Mouse (Mus musculus): Measurements from ENCODE around the gene Perp. TPM values are rescaled to one million over a fixed set of nuclear protein-coding genes. Genes with fewer than 3 reads are reported as not detected.

The Perp gene
- polyA plus RNA-seq, 1 experiment from 2014 or later: 1.9 TPM

GRCm38 (mm10) chr10:18870990-18871389, 26.2 kb downstream of the Perp start:
- Histone ChIP-seq H3K4me2 (no peak overlapping the region), H3K9ac (no peak overlapping the region), H3K4me1 (no peaks in the 10 kb centered on the region), H3K9me3 (replicated peaks) (no peaks in the 10 kb centered on the region), H3K27ac (no peak overlapping the region), H3K27me3 (no peaks in the 10 kb centered on the region), H3K4me3 (no peak overlapping the region), H3K36me3 (ENCODE audit: poor library complexity, severe bottlenecking) (no peaks in the 10 kb centered on the region)
- ATAC-seq: no peak
- 92% methylated on average over 2 of the region's 2 CpGs for WGBS

- WGBS: 49% methylated on average over 1 of the region's 1 CpGs
- Histone ChIP-seq H3K9ac (no peak overlapping the region), H3K4me1 (no peaks in the 10 kb centered on the region), H3K4me3 (no peak overlapping the region), H3K27me3 (no peaks in the 10 kb centered on the region), H3K4me2 (no peak overlapping the region), H3K36me3 (ENCODE audit: poor library complexity, severe bottlenecking) (no peaks in the 10 kb centered on the region), H3K27ac (no peak overlapping the region), H3K9me3 (replicated peaks) (no peaks in the 10 kb centered on the region)
- ATAC-seq: no peak
Observed at GRCm38 (mm10) chr10:18876211-18876610, 31.4 kb downstream of the Perp start.

- no peak for ATAC-seq
- WGBS: 91% methylated on average over 6 of the region's 6 CpGs
- Histone ChIP-seq H3K4me1 (no peaks in the 10 kb centered on the region), H3K27me3 (no peaks in the 10 kb centered on the region), H3K9me3 (replicated peaks) (no peaks in the 10 kb centered on the region), H3K9ac (no peak overlapping the region), H3K4me2 (no peak overlapping the region), H3K36me3 (ENCODE audit: poor library complexity, severe bottlenecking) (no peaks in the 10 kb centered on the region), H3K4me3 (no peak overlapping the region), H3K27ac (no peak overlapping the region)
Observed at GRCm38 (mm10) chr10:18878111-18878510, 33.3 kb downstream of the Perp start.

- Histone ChIP-seq H3K4me2 (no peak overlapping the region), H3K4me1 (no peaks in the 10 kb centered on the region), H3K36me3 (ENCODE audit: poor library complexity, severe bottlenecking) (no peaks in the 10 kb centered on the region), H3K27me3 (no peaks in the 10 kb centered on the region), H3K9me3 (replicated peaks) (no peaks in the 10 kb centered on the region), H3K27ac (no peak overlapping the region), H3K9ac (no peak overlapping the region), H3K4me3 (no peak overlapping the region)
- 80% methylated on average over 4 of the region's 4 CpGs for WGBS
- no peak for ATAC-seq
Observed at GRCm38 (mm10) chr10:18879160-18879559, 34.3 kb downstream of the Perp start.

GRCm38 (mm10) chr10:18879690-18880089, 34.9 kb downstream of the Perp start:
- H3K9me3 ChIP-seq (replicated peaks): no peaks in the 10 kb centered on the region
- H3K27me3 ChIP-seq: no peaks in the 10 kb centered on the region
- no peaks in the 10 kb centered on the region for H3K36me3 ChIP-seq (ENCODE audit: poor library complexity, severe bottlenecking)
- no peaks in the 10 kb centered on the region for H3K4me1 ChIP-seq
- no peak overlapping the region for H3K4me2 ChIP-seq
- H3K27ac ChIP-seq: no peak overlapping the region
- H3K9ac ChIP-seq: no peak overlapping the region
- 93% methylated on average over 1 of the region's 1 CpGs for WGBS
- no peak for ATAC-seq
- H3K4me3 ChIP-seq: no peak overlapping the region

- ATAC-seq: no peak
- Histone ChIP-seq H3K36me3 (ENCODE audit: poor library complexity, severe bottlenecking) (no peaks in the 10 kb centered on the region), H3K4me2 (no peak overlapping the region), H3K9ac (no peak overlapping the region), H3K4me3 (no peak overlapping the region), H3K4me1 (no peaks in the 10 kb centered on the region), H3K27me3 (no peaks in the 10 kb centered on the region), H3K9me3 (replicated peaks) (no peaks in the 10 kb centered on the region), H3K27ac (no peak overlapping the region)
- 88% methylated on average over 1 of the region's 1 CpGs for WGBS
Observed at GRCm38 (mm10) chr10:18882190-18882589, 37.4 kb downstream of the Perp start.

GRCm38 (mm10) chr10:18886918-18887625, 42.3 kb downstream of the Perp start:
- no peak overlapping the region for H3K4me3 ChIP-seq
- 90% methylated on average over 4 of the region's 4 CpGs for WGBS

GRCm38 (mm10) chr10:18888751-18889150, 43.9 kb downstream of the Perp start:
- ATAC-seq: no peak
- no peak overlapping the region for H3K27ac ChIP-seq
- WGBS: 97% methylated on average over 1 of the region's 1 CpGs
- no peaks in the 10 kb centered on the region for H3K4me1 ChIP-seq
- no peaks in the 10 kb centered on the region for H3K9me3 ChIP-seq (replicated peaks)
- no peak overlapping the region for H3K9ac ChIP-seq
- H3K4me3 ChIP-seq: no peak overlapping the region
- H3K36me3 ChIP-seq (ENCODE audit: poor library complexity, severe bottlenecking): no peaks in the 10 kb centered on the region
- H3K27me3 ChIP-seq: no peaks in the 10 kb centered on the region
- H3K4me2 ChIP-seq: no peak overlapping the region

More at GRCm38 (mm10) chr10:18886918-18887625, 42.3 kb downstream of the Perp start:
- Histone ChIP-seq H3K9ac (no peak overlapping the region), H3K4me1 (no peaks in the 10 kb centered on the region), H3K27ac (no peak overlapping the region), H3K36me3 (ENCODE audit: poor library complexity, severe bottlenecking) (no peaks in the 10 kb centered on the region), H3K9me3 (replicated peaks) (no peaks in the 10 kb centered on the region), H3K27me3 (no peaks in the 10 kb centered on the region), H3K4me2 (no peak overlapping the region)
- ATAC-seq: no peak

- Histone ChIP-seq H3K9me3 (replicated peaks) (no peaks in the 10 kb centered on the region), H3K36me3 (ENCODE audit: poor library complexity, severe bottlenecking) (no peaks in the 10 kb centered on the region), H3K4me1 (no peaks in the 10 kb centered on the region), H3K4me3 (no peak overlapping the region), H3K27ac (no peak overlapping the region), H3K4me2 (no peak overlapping the region), H3K27me3 (no peaks in the 10 kb centered on the region), H3K9ac (no peak overlapping the region)
- no peak for ATAC-seq
- 90% methylated on average over 1 of the region's 1 CpGs for WGBS
Observed at GRCm38 (mm10) chr10:18889255-18889654, 44.4 kb downstream of the Perp start.

- Histone ChIP-seq H3K9ac (no peak overlapping the region), H3K4me3 (no peak overlapping the region)
- ATAC-seq: no peak
Observed at GRCm38 (mm10) chr10:18891110-18891509, 46.3 kb downstream of the Perp start.

GRCm38 (mm10) chr10:18892102-18892501, 47.3 kb downstream of the Perp start:
- ATAC-seq: no peak
- no peak overlapping the region for H3K27ac ChIP-seq
- H3K9me3 ChIP-seq (replicated peaks): no peaks in the 10 kb centered on the region
- WGBS: 79% methylated on average over 1 of the region's 1 CpGs
- H3K4me1 ChIP-seq: no peaks in the 10 kb centered on the region
- H3K4me3 ChIP-seq: no peak overlapping the region
- no peak overlapping the region for H3K9ac ChIP-seq
- H3K27me3 ChIP-seq: no peaks in the 10 kb centered on the region
- no peak overlapping the region for H3K4me2 ChIP-seq
- no peaks in the 10 kb centered on the region for H3K36me3 ChIP-seq (ENCODE audit: poor library complexity, severe bottlenecking)

More at GRCm38 (mm10) chr10:18891110-18891509, 46.3 kb downstream of the Perp start:
- Histone ChIP-seq H3K27ac (no peak overlapping the region), H3K27me3 (no peaks in the 10 kb centered on the region), H3K4me2 (no peak overlapping the region), H3K4me1 (no peaks in the 10 kb centered on the region), H3K36me3 (ENCODE audit: poor library complexity, severe bottlenecking) (no peaks in the 10 kb centered on the region), H3K9me3 (replicated peaks) (no peaks in the 10 kb centered on the region)

- Histone ChIP-seq H3K9ac (no peak overlapping the region), H3K27me3 (no peaks in the 10 kb centered on the region), H3K9me3 (replicated peaks) (no peaks in the 10 kb centered on the region), H3K4me2 (no peak overlapping the region), H3K4me3 (no peak overlapping the region), H3K27ac (no peak overlapping the region), H3K4me1 (no peaks in the 10 kb centered on the region), H3K36me3 (ENCODE audit: poor library complexity, severe bottlenecking) (no peaks in the 10 kb centered on the region)
- ATAC-seq: peak; percentile 61; the same call in 1 of the 2 replicates
- 53% methylated on average over 4 of the region's 6 CpGs for WGBS
Observed at GRCm38 (mm10) chr10:18894259-18895166, 49.7 kb downstream of the Perp start.
